Mouse (Mus musculus) lung, postnatal 0 days (tissue): ENCODE measurements at regions not wholly inside any gene's neighbourhood (a gene's known extent, or its start where the extent isn't known, plus 50 kb on each side); places are given as distances from the start of the nearest gene placed in this dataset.

Experiments used
- ATAC-seq: fragments of 200-750 bp; cut with Nextera tagmentation; 2 replicates; pipeline ENCODE4 v1.8.0; 2017; ENCODE audit warnings: moderate library complexity
- DNase-seq: peaks from one replicate; pipeline ENCODE4 v3.0.0-alpha.2; 2016; ENCODE audit warnings: low spot score
- H3K27ac ChIP-seq: fragments of 300-500 bp; sonication (generic); 2 replicates; pipeline ENCODE4 v1.5.1; 2014; ENCODE audit warnings: antibody characterized with exemption, mild to moderate bottlenecking, low read length, mixed read lengths
- H3K27me3 ChIP-seq: fragments of 300-500 bp; sonication (generic); replicated peaks from 2 replicates; pipeline ENCODE4 v1.6.1; 2014; ENCODE audit warnings: low read length, mixed read lengths; ENCODE audit not compliant: insufficient read depth
- H3K36me3 ChIP-seq: fragments of 300-500 bp; sonication (generic); 2 replicates; pipeline ENCODE4 v1.6.1; 2014; ENCODE audit warnings: low read length, mixed read lengths; ENCODE audit not compliant: insufficient read depth
- H3K4me1 ChIP-seq: fragments of 300-500 bp; sonication (generic); 2 replicates; pipeline ENCODE4 v1.6.1; 2014; ENCODE audit warnings: antibody characterized with exemption, low read depth, low read length, mixed read lengths; ENCODE audit not compliant: insufficient read depth
- H3K4me2 ChIP-seq: fragments of 300-500 bp; sonication (generic); replicated peaks from 2 replicates; pipeline ENCODE4 v1.6.1; 2014; ENCODE audit warnings: low read depth, mild to moderate bottlenecking, low read length, moderate library complexity, mixed read lengths
- H3K4me3 ChIP-seq: fragments of 300-500 bp; sonication (generic); 2 replicates; pipeline ENCODE4 v1.5.1; 2014; ENCODE audit warnings: low read depth, low read length
- H3K9ac ChIP-seq: fragments of 300-500 bp; sonication (generic); replicated peaks from 2 replicates; pipeline ENCODE4 v1.6.1; 2014; ENCODE audit warnings: low read depth, mild to moderate bottlenecking
- H3K9me3 ChIP-seq: fragments of 300-500 bp; sonication (generic); 2 replicates; pipeline ENCODE4 v1.6.1; 2016; ENCODE audit warnings: low read length, mixed read lengths
- CTCF ChIP-seq: IDR thresholded peaks from 2 replicates; pipeline ENCODE4 v1.5.1; 2016; ENCODE audit warnings: antibody characterized with exemption, mild to moderate bottlenecking
- EP300 ChIP-seq: IDR thresholded peaks from 2 replicates; pipeline ENCODE4 v1.6.1; 2016; ENCODE audit warnings: antibody characterized with exemption, mild to moderate bottlenecking, control low read depth
- WGBS: fragments of 180-500 bp; shearing (Covaris S2); extraction: QIAGEN DNeasy Blood & Tissue Kit; methylation state at CpG from one replicate; pipeline ENCODE4 v1.1.7; 2014; 5-methylcytosine and 5-hydroxymethylcytosine counted together

DNA sequence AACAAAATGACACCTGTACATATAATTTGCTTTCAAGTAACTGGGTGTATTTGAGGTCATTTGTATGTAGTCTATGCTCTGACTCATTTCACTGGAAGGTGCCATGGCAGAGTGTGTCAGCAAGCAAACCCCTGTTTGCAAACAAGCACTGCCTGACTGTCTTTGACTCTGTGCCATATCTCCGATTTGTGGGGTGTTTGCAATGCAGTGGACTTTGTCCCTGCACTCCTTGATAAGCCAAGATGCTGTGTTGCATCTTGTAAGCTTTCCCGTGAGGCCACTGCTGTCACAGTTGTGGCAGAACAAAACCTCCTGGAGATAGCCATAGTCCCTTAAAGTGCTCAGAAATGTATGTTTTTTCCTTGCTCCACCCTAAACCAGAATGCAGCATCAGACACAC is 165.7 kb upstream of the Smarca2 start:
- H3K4me1 ChIP-seq = no peaks in the 10 kb centered on the region
- ATAC-seq = no peak
- H3K9ac ChIP-seq = no peak overlapping the region
- no peak overlapping the region for H3K27ac ChIP-seq
- no peaks in the 10 kb centered on the region for H3K27me3 ChIP-seq
- 58% methylated on average over 2 of the region's 2 CpGs for WGBS
- TF ChIP-seq EP300 = no peak
- no peak for TF ChIP-seq CTCF
- DNase-seq = no peak
- H3K9me3 ChIP-seq = no peaks in the 10 kb centered on the region
- H3K36me3 ChIP-seq = no peaks in the 10 kb centered on the region
- no peak overlapping the region for H3K4me3 ChIP-seq
- no peak overlapping the region for H3K4me2 ChIP-seq

DNA sequence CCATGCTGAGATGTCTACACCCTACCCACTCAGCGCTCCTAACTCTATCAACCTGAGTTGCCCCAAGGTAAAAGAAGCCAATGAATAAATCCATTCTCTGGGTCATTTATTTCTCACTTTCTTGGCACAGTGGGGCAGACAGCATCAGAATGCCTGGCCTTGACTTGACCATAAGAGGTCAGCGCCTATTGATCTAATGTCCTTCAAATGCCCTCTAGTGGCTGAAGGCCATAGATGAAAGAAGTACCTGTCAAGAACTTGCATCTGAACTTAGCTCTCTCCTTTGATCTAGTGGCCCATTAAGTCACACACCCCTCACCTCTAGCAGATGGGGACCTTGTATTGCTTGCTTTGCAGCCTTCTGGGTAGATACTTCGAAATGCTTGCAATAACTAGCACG is 159.5 kb upstream of the Smarca2 start:
- Histone ChIP-seq H3K36me3 (no peaks in the 10 kb centered on the region), H3K4me1 (no peaks in the 10 kb centered on the region), H3K4me3 (no peak overlapping the region), H3K27me3 (no peaks in the 10 kb centered on the region), H3K4me2 (no peak overlapping the region), H3K27ac (no peak overlapping the region), H3K9ac (no peak overlapping the region), H3K9me3 (no peaks in the 10 kb centered on the region)
- DNase-seq (no peak), ATAC-seq (no peak)
- WGBS = 70% methylated on average over 4 of the region's 4 CpGs
- peak; percentile 24 for TF ChIP-seq CTCF
- TF ChIP-seq EP300 = no peak

DNA sequence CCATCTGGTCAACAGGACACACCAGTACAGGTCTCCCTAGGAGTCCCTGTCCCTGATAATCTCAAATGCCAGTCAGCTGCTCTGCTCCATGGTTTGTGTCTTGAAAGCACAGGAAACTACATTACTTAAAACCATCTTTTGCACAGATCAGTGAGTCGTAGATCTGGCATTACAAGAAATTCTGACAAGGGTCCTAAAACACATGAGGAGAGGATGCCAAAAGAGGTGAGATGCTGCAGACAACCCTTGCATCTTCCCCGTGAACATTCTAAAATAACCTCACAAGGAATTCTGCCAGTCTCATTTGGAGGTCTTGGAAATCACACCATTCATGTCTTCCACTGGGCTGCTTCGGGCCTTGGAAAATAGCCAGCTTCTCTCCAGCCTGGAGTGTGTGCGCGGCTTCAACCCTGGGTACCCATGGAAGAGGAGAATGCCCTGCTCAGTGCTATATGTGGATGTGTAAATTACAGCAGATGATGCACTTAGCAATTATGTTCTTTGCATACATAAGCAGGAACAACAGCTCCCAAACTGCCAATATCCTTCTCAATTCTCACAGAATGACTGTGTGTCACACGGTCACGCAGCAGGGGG is 157.3 kb upstream of the Smarca2 start:
- no peaks in the 10 kb centered on the region for H3K27me3 ChIP-seq
- DNase-seq = no peak
- TF ChIP-seq CTCF = no peak
- TF ChIP-seq EP300 = no peak
- H3K4me2 ChIP-seq = no peak overlapping the region
- no peak overlapping the region for H3K9ac ChIP-seq
- H3K4me1 ChIP-seq = no peaks in the 10 kb centered on the region
- WGBS = 83% methylated on average over 7 of the region's 7 CpGs
- no peak overlapping the region for H3K4me3 ChIP-seq
- no peaks in the 10 kb centered on the region for H3K9me3 ChIP-seq
- ATAC-seq = no peak
- no peaks in the 10 kb centered on the region for H3K36me3 ChIP-seq
- no peak overlapping the region for H3K27ac ChIP-seq

DNA sequence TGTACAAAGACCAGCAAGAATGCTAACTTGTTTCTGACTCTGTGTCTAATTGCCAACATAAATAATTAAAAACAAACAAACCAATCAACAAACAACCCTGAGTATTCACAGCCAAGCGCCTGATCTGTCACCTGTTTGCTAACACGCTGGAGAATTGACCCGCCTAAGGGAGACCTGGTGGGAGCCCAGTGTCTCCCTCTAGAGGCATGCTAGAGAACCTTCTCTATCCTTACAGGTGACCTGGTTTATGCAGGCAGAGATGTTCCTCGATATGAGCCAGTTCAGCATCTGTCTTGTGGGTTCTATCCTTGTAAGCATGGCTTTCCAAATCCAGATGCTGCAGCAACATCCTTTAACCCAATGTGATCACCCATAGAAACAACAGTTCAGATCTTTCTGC is 143.1 kb upstream of the Smarca2 start:
- DNase-seq (no peak), ATAC-seq (no peak)
- no peak overlapping the region for H3K4me3 ChIP-seq
- TF ChIP-seq CTCF = 0 out of 2 replicates have a peak, but pooled peaks have one; percentile 5
- no peak for TF ChIP-seq EP300
- H3K27ac ChIP-seq = no peak overlapping the region
- no peak overlapping the region for H3K9ac ChIP-seq
- H3K27me3 ChIP-seq = no peaks in the 10 kb centered on the region
- WGBS = 41% methylated on average over 4 of the region's 4 CpGs
- no peaks in the 10 kb centered on the region for H3K36me3 ChIP-seq
- H3K9me3 ChIP-seq = no peaks in the 10 kb centered on the region
- H3K4me2 ChIP-seq = no peak overlapping the region
- H3K4me1 ChIP-seq = no peaks in the 10 kb centered on the region

DNA sequence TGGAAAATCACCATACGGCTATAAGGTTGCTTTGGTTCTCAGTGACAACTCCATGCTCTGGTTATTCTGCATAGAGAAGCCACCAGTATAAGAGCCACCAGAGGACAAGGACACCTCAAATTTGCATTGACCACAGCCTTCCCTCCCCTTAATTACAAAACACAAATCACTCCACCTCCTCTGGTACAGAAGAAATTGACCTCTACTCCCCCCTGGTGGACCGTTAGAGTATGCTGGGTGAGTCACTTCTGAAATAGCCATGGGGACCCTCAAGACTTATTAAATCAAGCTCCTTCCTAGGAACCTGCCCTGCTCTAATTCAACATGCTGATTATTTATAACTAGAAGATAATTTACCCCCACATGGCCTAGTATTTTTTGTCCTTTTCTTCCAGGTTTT is 139.6 kb upstream of the Smarca2 start:
- Histone ChIP-seq H3K9ac (no peak overlapping the region), H3K36me3 (no peaks in the 10 kb centered on the region), H3K9me3 (no peaks in the 10 kb centered on the region), H3K4me3 (no peak overlapping the region), H3K4me1 (no peaks in the 10 kb centered on the region), H3K27ac (no peak overlapping the region), H3K4me2 (no peak overlapping the region), H3K27me3 (no peaks in the 10 kb centered on the region)
- 50% methylated on average over 2 of the region's 2 CpGs for WGBS
- ATAC-seq (no peak), DNase-seq (peak; percentile 37)
- TF ChIP-seq CTCF (peak; percentile 61), EP300 (no peak)

DNA sequence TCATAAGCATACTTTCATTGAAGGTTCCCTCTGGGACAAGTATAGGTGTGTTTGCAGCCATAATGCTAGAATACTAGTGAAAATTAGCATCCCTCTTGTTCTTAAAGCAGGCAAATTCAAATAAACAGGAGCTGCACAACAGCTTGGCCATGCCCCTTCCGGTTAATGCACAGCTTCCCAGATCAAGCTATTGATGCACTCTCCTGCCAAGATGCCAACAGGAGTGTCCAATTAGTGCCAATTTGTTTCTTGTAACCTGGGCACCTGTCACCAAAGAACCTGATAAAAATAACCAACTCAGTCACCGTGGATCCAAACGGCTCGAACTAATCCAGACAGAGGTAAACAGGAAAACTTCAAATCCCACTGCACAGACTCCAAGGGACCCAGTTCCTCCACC is 138.6 kb upstream of the Smarca2 start:
- Histone ChIP-seq H3K36me3 (no peaks in the 10 kb centered on the region), H3K9ac (no peak overlapping the region), H3K4me1 (no peaks in the 10 kb centered on the region), H3K4me3 (no peak overlapping the region), H3K4me2 (no peak overlapping the region), H3K27me3 (no peaks in the 10 kb centered on the region), H3K9me3 (no peaks in the 10 kb centered on the region), H3K27ac (no peak overlapping the region)
- DNase-seq (no peak), ATAC-seq (no peak)
- no peak for TF ChIP-seq EP300
- TF ChIP-seq CTCF = no peak
- 78% methylated on average over 4 of the region's 4 CpGs for WGBS

DNA sequence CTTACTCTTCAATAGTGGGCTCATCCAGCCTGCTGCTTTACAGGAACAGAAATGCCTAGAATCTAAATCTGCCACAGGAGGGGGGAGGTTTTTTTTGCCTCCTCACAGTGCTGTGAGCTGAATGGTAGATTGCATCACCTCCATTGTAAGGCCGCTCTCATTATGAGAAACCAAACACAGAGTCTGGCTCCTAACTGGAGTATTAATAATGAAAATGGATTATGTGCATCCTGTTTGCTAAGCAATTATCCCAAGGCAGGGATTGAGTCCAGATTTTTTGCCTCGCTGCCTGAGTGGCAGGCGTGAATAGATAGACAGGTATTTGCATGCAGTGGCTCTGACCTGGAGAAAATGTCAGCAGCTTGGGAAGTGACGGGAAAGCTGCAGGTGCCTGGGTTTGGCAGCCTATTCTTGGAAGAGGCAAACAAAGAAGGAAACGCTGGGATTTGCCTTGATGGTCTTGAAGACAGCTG is 137.6 kb upstream of the Smarca2 start:
- Histone ChIP-seq H3K27me3 (no peaks in the 10 kb centered on the region), H3K36me3 (no peaks in the 10 kb centered on the region), H3K4me2 (no peak overlapping the region), H3K9me3 (no peaks in the 10 kb centered on the region), H3K27ac (no peak overlapping the region), H3K4me1 (no peaks in the 10 kb centered on the region), H3K4me3 (no peak overlapping the region), H3K9ac (no peak overlapping the region)
- TF ChIP-seq CTCF (no peak), EP300 (no peak)
- ATAC-seq (no peak), DNase-seq (no peak)
- 41% methylated on average over 5 of the region's 5 CpGs for WGBS
